Mouse (Mus musculus): ENCODE results near the gene 1700047I17Rik2. TPM values are rescaled to one million over a fixed set of nuclear protein-coding genes. Genes with fewer than 3 reads are reported as not detected.
"Not testable (repeated sequence)": the region's sequence is repeated elsewhere in the genome, so short reads cannot be mapped to it uniquely, and the experiment has no call there.

1700047I17Rik2 gene
- polyA plus RNA-seq (2015; fragmentation: Nextera tagmentation; extraction: Ambion mirVana), result not detected in 2 replicates

GRCm38 (mm10) chr12:55199306-55199705, at the start of gene 1700047I17Rik2:
TSS of gene 1700047I17Rik2 (plus strand) at chr12:55199592.
- not testable (repeated sequence) for H3K4me3 ChIP-seq (ENCODE audit: low read depth, low read length); H3K9ac ChIP-seq (replicated peaks; ENCODE audit: low read depth); H3K27me3 ChIP-seq (replicated peaks; ENCODE audit: insufficient read depth, low read length); H3K36me3 ChIP-seq (ENCODE audit: insufficient read depth, low read length); H3K4me1 ChIP-seq (ENCODE audit: insufficient read depth, low read depth, low read length); H3K4me2 ChIP-seq (replicated peaks; ENCODE audit: low read depth, low read length); H3K9me3 ChIP-seq (ENCODE audit: low read length); DNase-seq (ENCODE audit: low spot score); H3K27ac ChIP-seq (ENCODE audit: low read length)
- no CpG with 5 or more reads among the region's 40 CpGs for WGBS
- ATAC-seq, result peak; percentile 99

GRCm38 (mm10) chr12:55154559-55155448, 44.6 kb upstream of the 1700047I17Rik2 start, which contains the start of gene Srp54b:
TSS of gene Srp54b (plus strand) at chr12:55155104.
- not testable (repeated sequence) for H3K4me1 ChIP-seq (ENCODE audit: insufficient read depth, low read depth, low read length); DNase-seq (ENCODE audit: low spot score); H3K9me3 ChIP-seq (ENCODE audit: low read length); H3K27me3 ChIP-seq (replicated peaks; ENCODE audit: insufficient read depth, low read length); H3K4me2 ChIP-seq (replicated peaks; ENCODE audit: low read depth, low read length); H3K9ac ChIP-seq (replicated peaks; ENCODE audit: low read depth); H3K27ac ChIP-seq (ENCODE audit: low read length); H3K4me3 ChIP-seq (ENCODE audit: low read depth, low read length); H3K36me3 ChIP-seq (ENCODE audit: insufficient read depth, low read length)
- peak; percentile 98 for ATAC-seq
- no CpG with 5 or more reads among the region's 57 CpGs for WGBS

DNA sequence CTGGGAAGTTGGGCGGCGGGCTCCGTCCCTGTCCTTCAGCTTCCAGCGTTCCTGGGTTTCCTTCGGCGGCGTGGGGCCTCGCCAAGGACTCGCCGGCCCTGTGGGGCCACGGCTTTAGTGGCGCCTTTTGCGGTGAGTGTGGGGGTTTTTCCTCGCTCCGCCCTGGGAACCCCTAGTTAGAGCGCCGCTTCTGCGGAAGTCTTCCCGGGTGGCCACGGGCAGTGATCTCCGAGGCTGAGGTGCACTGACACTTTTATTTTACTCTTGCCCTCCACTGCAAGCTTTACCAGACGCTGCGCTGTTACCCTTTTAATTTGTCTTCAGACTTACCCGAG, 44.0 kb upstream of the 1700047I17Rik2 start:
- not testable (repeated sequence) for H3K27ac ChIP-seq (ENCODE audit: low read length); H3K27me3 ChIP-seq (replicated peaks; ENCODE audit: insufficient read depth, low read length); H3K4me1 ChIP-seq (ENCODE audit: insufficient read depth, low read depth, low read length); H3K4me3 ChIP-seq (ENCODE audit: low read depth, low read length); H3K36me3 ChIP-seq (ENCODE audit: insufficient read depth, low read length); H3K4me2 ChIP-seq (replicated peaks; ENCODE audit: low read depth, low read length); H3K9ac ChIP-seq (replicated peaks; ENCODE audit: low read depth); H3K9me3 ChIP-seq (ENCODE audit: low read length); DNase-seq (ENCODE audit: low spot score)
- peak; percentile 43 for ATAC-seq
- WGBS, result under 1% methylated on average over 8 of the region's 24 CpGs

DNA sequence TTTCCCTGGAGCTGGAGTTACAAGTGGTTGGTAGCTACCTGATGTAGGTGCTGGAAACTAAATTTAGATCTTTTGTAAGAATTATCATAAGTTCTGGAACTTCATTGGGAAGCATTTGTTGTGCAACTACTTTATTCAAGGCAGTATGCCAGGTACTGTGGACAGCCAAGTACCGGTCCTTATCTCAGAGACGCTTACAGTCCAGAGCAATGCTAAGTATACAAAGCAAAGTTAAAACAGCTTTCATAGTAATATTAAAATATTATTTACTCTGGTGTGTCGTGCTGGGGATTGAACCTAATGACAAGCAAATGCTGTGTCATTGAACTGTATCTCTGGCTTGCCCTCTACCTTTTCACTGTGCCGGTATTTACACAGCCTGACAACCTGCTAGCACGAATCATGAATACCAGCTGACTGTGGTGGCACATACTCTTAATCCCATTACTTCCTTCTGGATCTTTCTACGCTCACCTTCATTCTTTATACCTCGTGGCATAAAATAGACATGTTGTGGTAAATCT, 32.3 kb upstream of the 1700047I17Rik2 start:
- not testable (repeated sequence) for H3K9ac ChIP-seq (replicated peaks; ENCODE audit: low read depth)
- ATAC-seq, result peak; percentile 64
- no CpG with 5 or more reads among the region's 7 CpGs for WGBS

DNA sequence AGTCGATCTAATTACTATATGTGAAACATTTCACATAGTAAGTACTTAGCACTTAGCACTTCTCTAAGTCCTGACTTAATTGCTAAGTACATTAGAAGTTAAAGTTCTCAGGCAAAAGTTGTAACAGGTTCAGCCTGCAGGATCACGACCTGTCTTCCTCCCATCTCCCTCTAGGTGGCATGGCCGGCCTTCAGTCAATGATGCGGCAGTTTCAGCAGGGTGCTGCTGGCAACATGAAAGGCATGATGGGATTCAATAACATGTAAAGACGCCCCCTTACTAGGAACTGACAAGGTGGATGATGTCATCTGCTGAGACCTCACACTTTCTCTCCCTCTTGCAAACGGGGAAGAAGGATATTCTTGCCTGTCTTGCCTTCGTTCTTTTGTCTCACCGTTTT, 11.7 kb upstream of the 1700047I17Rik2 start:
- not testable (repeated sequence) for H3K9me3 ChIP-seq (ENCODE audit: low read length); H3K36me3 ChIP-seq (ENCODE audit: insufficient read depth, low read length); DNase-seq (ENCODE audit: low spot score); H3K4me1 ChIP-seq (ENCODE audit: insufficient read depth, low read depth, low read length); H3K9ac ChIP-seq (replicated peaks; ENCODE audit: low read depth); H3K27ac ChIP-seq (ENCODE audit: low read length); H3K4me2 ChIP-seq (replicated peaks; ENCODE audit: low read depth, low read length); H3K4me3 ChIP-seq (ENCODE audit: low read depth, low read length); ATAC-seq; H3K27me3 ChIP-seq (replicated peaks; ENCODE audit: insufficient read depth, low read length)
- no CpG with 5 or more reads among the region's 8 CpGs for WGBS

More for the DNA sequence above, 32.3 kb upstream of the 1700047I17Rik2 start:
- DNase-seq (ENCODE audit: low spot score); H3K4me1 ChIP-seq (ENCODE audit: insufficient read depth, low read depth, low read length); H3K9me3 ChIP-seq (ENCODE audit: low read length); H3K27ac ChIP-seq (ENCODE audit: low read length); H3K4me2 ChIP-seq (replicated peaks; ENCODE audit: low read depth, low read length); H3K4me3 ChIP-seq (ENCODE audit: low read depth, low read length); H3K36me3 ChIP-seq (ENCODE audit: insufficient read depth, low read length); H3K27me3 ChIP-seq (replicated peaks; ENCODE audit: insufficient read depth, low read length): not testable (repeated sequence)

- DNase-seq (ENCODE audit: low spot score); H3K27me3 ChIP-seq (replicated peaks; ENCODE audit: insufficient read depth, low read length); H3K27ac ChIP-seq (ENCODE audit: low read length); H3K4me2 ChIP-seq (replicated peaks; ENCODE audit: low read depth, low read length); H3K4me3 ChIP-seq (ENCODE audit: low read depth, low read length); H3K9me3 ChIP-seq (ENCODE audit: low read length); H3K4me1 ChIP-seq (ENCODE audit: insufficient read depth, low read depth, low read length); H3K9ac ChIP-seq (replicated peaks; ENCODE audit: low read depth); H3K36me3 ChIP-seq (ENCODE audit: insufficient read depth, low read length): not testable (repeated sequence)
- peak; percentile 87 for ATAC-seq
- no CpG with 5 or more reads among the region's 5 CpGs for WGBS
Observed at GRCm38 (mm10) chr12:55189127-55189526, 10.3 kb upstream of the 1700047I17Rik2 start.

GRCm38 (mm10) chr12:55199799-55200198, 407 bp downstream of the 1700047I17Rik2 start:
- peak; percentile 65 for ATAC-seq
- H3K4me1 ChIP-seq (ENCODE audit: insufficient read depth, low read depth, low read length); H3K9me3 ChIP-seq (ENCODE audit: low read length); H3K27me3 ChIP-seq (replicated peaks; ENCODE audit: insufficient read depth, low read length); H3K4me3 ChIP-seq (ENCODE audit: low read depth, low read length); DNase-seq (ENCODE audit: low spot score); H3K27ac ChIP-seq (ENCODE audit: low read length); H3K4me2 ChIP-seq (replicated peaks; ENCODE audit: low read depth, low read length); H3K36me3 ChIP-seq (ENCODE audit: insufficient read depth, low read length); H3K9ac ChIP-seq (replicated peaks; ENCODE audit: low read depth): not testable (repeated sequence)
- WGBS, result no CpG with 5 or more reads among the region's 18 CpGs

GRCm38 (mm10) chr12:55212944-55213343, 13.6 kb downstream of the 1700047I17Rik2 start:
- not testable (repeated sequence) for DNase-seq (ENCODE audit: low spot score); H3K27ac ChIP-seq (ENCODE audit: low read length); ATAC-seq; H3K4me3 ChIP-seq (ENCODE audit: low read depth, low read length); H3K4me1 ChIP-seq (ENCODE audit: insufficient read depth, low read depth, low read length); H3K9me3 ChIP-seq (ENCODE audit: low read length); H3K4me2 ChIP-seq (replicated peaks; ENCODE audit: low read depth, low read length); H3K9ac ChIP-seq (replicated peaks; ENCODE audit: low read depth); H3K36me3 ChIP-seq (ENCODE audit: insufficient read depth, low read length); H3K27me3 ChIP-seq (replicated peaks; ENCODE audit: insufficient read depth, low read length)
- WGBS, result no CpG with 5 or more reads among the region's 6 CpGs

GRCm38 (mm10) chr12:55229626-55230519, 30.5 kb downstream of the 1700047I17Rik2 start, which contains the start of gene Srp54c:
TSS of gene Srp54c (plus strand) at chr12:55230168.
- H3K4me1 ChIP-seq (ENCODE audit: insufficient read depth, low read depth, low read length); H3K4me2 ChIP-seq (replicated peaks; ENCODE audit: low read depth, low read length); H3K27me3 ChIP-seq (replicated peaks; ENCODE audit: insufficient read depth, low read length); H3K9me3 ChIP-seq (ENCODE audit: low read length); H3K27ac ChIP-seq (ENCODE audit: low read length); H3K9ac ChIP-seq (replicated peaks; ENCODE audit: low read depth); H3K36me3 ChIP-seq (ENCODE audit: insufficient read depth, low read length); DNase-seq (ENCODE audit: low spot score): not testable (repeated sequence)
- WGBS, result no CpG with 5 or more reads among the region's 57 CpGs
- peak within 1 kb of the TSS; percentile 26; the same call in 1 of the 2 replicates for H3K4me3 ChIP-seq (ENCODE audit: low read depth, low read length)
- ATAC-seq, result peak; percentile 98

All from lung, postnatal 0 days (tissue).